Mouse (Mus musculus) induced T-regulatory cell, adult 2 months (primary cell): Measurements from ENCODE around the gene Shisa5.

Source experiments
- DNase-seq: peaks from one replicate; pipeline ENCODE4 v3.0.0-alpha.2; 2012; ENCODE audit warnings: low read depth

The Shisa5 gene

DNA sequence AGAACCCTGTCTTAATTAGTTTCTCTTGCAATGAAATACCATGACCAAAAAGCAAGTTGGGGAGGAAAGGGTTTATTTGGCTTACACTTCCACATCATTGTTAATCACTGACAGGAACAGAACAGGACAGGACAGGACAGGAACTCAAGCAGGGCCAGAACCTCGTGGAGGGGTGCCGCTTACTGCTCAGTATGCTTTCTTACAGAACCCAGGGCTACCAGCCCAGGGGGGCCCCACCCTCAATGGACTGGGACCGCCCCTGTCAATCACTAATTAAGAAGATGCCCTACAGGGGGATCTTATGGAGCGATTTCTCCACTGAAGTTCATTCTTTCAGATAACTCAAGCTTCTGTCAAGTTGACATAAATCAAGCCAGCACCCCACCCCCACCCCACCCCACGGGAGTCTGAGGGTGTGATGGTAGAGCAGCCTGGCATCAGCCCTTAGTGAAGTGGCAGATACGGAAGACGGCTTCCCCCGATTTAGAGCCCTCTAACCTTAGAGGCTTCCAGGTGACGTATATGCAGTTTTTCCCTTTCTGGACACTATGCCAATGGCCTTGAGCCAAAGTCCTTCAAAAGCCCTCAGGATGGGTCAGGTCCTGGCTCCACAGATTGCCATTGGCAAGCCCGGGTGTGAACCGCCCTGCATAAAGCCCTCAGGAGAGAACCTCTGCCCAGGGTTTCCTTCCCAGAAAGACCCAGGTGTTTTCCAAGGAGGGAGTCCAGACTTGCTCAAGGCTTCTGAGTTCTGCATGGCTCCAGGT is 55.6 kb downstream of the Shisa5 start:
- no peak for DNase-seq

DNA sequence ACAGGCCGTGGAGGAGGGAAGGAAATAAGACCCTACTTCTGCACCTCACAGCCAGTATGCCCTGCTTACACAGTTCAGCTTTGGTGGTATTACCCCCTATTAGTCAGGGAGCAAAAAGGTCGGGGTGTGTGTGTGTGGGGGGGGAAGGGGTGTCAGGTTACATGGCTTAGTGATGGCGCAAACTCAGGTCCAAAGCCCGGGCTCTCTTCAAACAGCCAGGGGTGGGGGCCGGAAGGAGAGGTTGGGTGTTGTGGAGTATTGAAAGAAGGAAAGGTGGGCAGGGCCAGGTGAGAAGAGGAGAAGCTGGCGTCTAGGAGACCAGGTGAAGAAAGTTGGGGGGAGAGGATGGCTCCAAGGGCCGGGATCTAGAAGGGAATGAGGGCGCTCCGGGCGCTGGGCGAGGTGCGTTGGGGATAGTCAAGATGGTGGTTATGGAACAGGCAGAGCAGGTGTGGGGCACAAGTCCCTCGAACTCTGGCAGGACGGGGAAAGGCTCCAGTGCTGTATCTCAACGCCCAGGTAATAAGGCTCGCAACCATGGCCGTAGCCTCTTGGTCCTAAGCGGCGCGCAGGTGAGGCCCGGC is 56.3 kb downstream of the Shisa5 start:
- no peak for DNase-seq

GRCm38 (mm10) chr9:109095137-109095982 is 57.0 kb downstream of the Shisa5 start, which contains the start of gene Plxnb1:
TSS of gene Plxnb1 (plus strand) at chr9:109095389.
- DNase-seq = peak; percentile 80

GRCm38 (mm10) chr9:109096251-109096661 is 57.9 kb downstream of the Shisa5 start:
- no peak for DNase-seq

GRCm38 (mm10) chr9:109096856-109097255 is 58.5 kb downstream of the Shisa5 start:
- DNase-seq = no peak

GRCm38 (mm10) chr9:109097291-109097690 is 58.9 kb downstream of the Shisa5 start:
- DNase-seq = no peak

DNA sequence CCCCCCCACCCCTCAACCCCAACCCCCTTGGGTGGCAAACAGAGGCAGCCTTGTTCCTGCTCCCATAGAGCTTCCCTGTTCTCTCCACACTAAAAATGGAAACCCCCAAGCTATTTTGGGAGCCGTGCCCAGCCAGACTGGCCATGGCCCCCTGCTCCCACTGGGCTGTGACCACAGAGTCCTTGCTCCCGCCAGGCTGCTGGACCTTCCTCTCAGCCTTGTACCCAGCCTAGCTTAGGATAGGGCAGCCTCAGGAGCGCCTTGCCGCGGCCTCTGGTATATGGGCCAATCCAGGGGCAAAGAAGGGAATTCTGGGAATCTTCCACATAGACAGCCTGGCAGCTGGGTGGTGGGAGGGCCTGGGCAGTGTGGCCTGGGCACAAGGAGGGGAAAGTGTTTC is 59.5 kb downstream of the Shisa5 start:
- DNase-seq = no peak

DNA sequence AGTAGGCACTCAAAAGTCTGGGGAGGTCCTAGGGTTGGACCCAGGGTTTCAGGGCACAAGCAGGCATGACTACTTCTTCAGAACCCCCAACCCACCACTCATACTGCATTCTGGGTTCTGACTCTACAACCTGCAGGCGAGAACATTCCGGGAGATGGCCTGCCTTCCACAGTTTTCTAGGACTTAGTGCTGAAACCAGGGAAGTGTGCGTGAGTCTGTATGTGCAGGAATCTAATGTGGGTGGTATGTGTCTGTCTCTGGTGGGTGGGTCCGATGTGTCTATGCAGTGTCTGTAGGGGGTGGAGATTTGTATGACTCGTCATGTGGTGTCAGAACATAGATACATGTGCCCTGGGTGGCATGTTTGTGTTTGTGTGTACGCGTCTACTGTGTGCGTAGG is 60.0 kb downstream of the Shisa5 start:
- DNase-seq = no peak

DNA sequence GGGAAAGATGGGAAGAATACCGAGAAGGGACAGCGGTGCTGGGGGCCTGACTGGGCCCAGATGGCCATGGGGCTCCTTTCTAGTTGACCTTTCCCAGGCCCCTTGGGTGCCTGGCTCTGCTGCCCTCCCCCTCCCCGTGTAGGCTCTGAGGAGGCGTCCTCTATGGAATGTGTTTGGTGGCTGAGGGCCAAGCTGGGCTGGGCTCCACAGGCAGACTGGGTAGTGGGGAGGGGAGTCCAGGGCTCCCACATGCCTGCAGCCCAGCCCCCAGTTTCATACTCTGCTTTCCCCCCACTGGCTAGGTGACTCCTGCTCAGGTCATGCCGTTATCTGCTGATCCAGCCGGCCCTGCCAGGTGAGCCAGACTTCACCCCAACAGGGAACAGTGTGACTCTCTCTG is 60.6 kb downstream of the Shisa5 start:
- no peak for DNase-seq

- no peak for DNase-seq
These were observed 62.1 kb downstream of the Shisa5 start for GRCm38 (mm10) chr9:109100307-109100928.

GRCm38 (mm10) chr9:109101933-109102445 is 63.6 kb downstream of the Shisa5 start:
- DNase-seq = no peak

DNA sequence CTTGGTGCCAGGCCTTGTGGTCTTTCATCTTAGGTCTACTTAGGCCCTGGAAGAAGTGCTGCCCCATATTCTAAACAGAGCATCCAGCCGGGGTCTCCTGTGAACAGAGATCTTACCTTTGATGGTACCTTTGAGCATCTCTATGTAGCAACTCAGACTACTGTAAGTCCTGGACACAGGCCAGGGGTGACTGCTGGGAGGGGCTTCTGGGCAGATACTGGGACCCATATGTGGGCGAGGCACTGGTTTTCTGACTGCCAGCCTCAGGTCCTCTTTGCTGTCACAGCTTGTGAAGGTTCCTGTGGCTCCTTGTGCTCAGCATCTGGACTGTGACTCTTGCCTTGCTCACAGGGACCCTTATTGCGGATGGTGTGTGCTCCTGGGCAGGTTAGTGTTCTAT is 64.2 kb downstream of the Shisa5 start:
- no peak for DNase-seq

DNA sequence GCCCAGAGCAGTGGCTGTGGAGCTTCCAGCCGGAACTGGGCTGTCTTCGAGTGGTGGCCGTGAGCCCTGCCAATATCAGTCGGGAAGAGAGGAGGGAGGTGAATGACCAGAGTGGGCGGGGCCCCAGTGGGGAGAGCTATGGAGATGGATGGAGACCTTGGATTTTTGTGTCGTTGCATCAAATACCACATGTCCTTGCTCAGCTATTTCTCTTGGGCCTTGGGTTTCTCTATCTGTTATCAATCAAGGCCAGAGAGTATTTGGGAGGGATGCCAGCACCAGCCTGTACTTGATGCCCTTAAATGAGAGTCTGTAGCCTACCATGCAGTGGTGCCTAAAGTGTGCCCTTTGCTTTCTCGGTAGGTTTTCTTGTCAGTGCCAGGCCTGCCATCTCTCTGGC is 64.9 kb downstream of the Shisa5 start:
- DNase-seq = no peak

- DNase-seq = no peak
These were observed 65.7 kb downstream of the Shisa5 start for GRCm38 (mm10) chr9:109104083-109104482.

DNA sequence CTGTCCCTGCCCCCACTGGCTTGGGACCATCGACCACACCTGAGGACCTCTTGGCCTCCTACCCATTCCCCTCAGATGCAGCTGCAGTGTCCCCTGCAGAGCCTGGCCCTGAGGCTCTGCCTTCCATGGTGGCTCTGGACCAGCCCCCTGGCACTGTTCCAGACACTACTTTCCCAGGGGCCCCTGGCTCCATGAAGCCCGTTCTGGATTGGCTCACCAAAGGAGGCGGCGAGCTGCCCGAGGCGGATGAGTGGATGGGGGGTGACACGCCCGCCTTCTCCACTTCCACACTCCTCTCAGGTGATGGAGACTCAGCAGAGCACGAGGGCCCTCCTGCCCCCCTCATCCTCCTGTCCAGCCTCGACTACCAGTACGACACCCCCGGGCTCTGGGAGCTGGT is 66.6 kb downstream of the Shisa5 start:
- no peak for DNase-seq

GRCm38 (mm10) chr9:109105648-109106047 is 67.3 kb downstream of the Shisa5 start:
- no peak for DNase-seq

DNA sequence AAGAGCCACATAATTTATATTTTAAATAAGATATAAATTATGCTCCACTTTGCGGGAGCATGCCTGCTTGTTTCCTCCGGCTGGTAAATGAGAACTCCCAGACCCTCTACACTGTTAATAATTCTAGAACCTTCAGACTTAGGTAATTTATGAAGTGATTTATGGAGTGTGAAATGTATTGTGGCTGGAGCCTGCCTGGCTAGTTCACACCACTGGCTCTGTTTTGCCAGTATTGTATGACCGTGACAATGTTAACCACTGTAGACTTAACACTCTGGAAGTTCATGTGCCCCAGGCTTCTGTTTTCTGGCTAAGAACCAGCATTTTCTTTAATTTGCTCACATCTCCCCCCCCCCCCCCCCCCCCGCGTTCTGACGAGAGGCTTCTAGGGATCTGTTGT is 69.0 kb downstream of the Shisa5 start:
- DNase-seq = no peak
